Mouse (Mus musculus) hindbrain, embryonic 14.5 days (tissue): ENCODE measurements around the gene Esf1. TPM values are rescaled to one million over a fixed set of nuclear protein-coding genes. Genes with fewer than 3 reads are reported as not detected.
"Not testable (repeated sequence)": the region's sequence is repeated elsewhere in the genome, so short reads cannot be mapped to it uniquely, and the experiment has no call there.

ENCODE experiments used
- ATAC-seq: fragments of 200-750 bp; cut with Nextera tagmentation; 2 replicates; pipeline ENCODE4 v1.8.0; 2017; ENCODE audit warnings: moderate number of reproducible peaks, mild to moderate bottlenecking, moderate TSS enrichment, moderate library complexity; ENCODE audit not compliant: low FRiP score
- DNase-seq: peaks from one replicate; pipeline ENCODE4 v3.0.0-alpha.2; 2015; ENCODE audit warnings: low spot score
- H3K27ac ChIP-seq: fragments of 300-500 bp; sonication (generic); 2 replicates; pipeline ENCODE4 v1.5.1; 2014; ENCODE audit warnings: mild to moderate bottlenecking, moderate library complexity
- H3K27me3 ChIP-seq: fragments of 300-500 bp; sonication (generic); 2 replicates; pipeline ENCODE4 v1.6.1; 2014; ENCODE audit warnings: mild to moderate bottlenecking, low read length, mixed read lengths; ENCODE audit not compliant: control insufficient read depth, insufficient read depth
- H3K36me3 ChIP-seq: fragments of 300-500 bp; sonication (generic); replicated peaks from 2 replicates; pipeline ENCODE4 v1.6.1; 2014; ENCODE audit not compliant: control insufficient read depth, insufficient read depth
- H3K4me1 ChIP-seq: fragments of 300-500 bp; sonication (generic); replicated peaks from 2 replicates; pipeline ENCODE4 v1.6.1; 2014; ENCODE audit warnings: antibody characterized with exemption, low read length, mixed read lengths; ENCODE audit not compliant: control insufficient read depth, insufficient read depth
- H3K4me2 ChIP-seq: fragments of 300-500 bp; sonication (generic); replicated peaks from 2 replicates; pipeline ENCODE4 v1.6.1; 2014; ENCODE audit warnings: mild to moderate bottlenecking, moderate library complexity
- H3K4me3 ChIP-seq: fragments of 300-500 bp; sonication (generic); replicated peaks from 2 replicates; pipeline ENCODE4 v1.5.1; 2014; ENCODE audit warnings: mild to moderate bottlenecking, low read length
- H3K9ac ChIP-seq: fragments of 300-500 bp; sonication (generic); 2 replicates; pipeline ENCODE4 v1.6.1; 2014
- H3K9me3 ChIP-seq: fragments of 300-500 bp; sonication (generic); 2 replicates; pipeline ENCODE4 v1.6.1; 2016; ENCODE audit warnings: low read length; ENCODE audit not compliant: control insufficient read depth
- WGBS: fragments of 180-500 bp; shearing (Covaris S2); extraction: QIAGEN DNeasy Blood & Tissue Kit; methylation state at CpG from one replicate; pipeline ENCODE4 v1.1.7; 2014; 5-methylcytosine and 5-hydroxymethylcytosine counted together
- polyA plus RNA-seq: library from polyadenylated mRNA; unstranded; fragments of >200 nt; fragmentation: Nextera tagmentation; extraction: Ambion mirVana; gene quantifications from 2 replicates; pipeline ENCODE4 v1.2.1, GENCODE M21; 2014

Gene Esf1
- polyA plus RNA-seq, 1 experiment from 2014 or later = 16.0 TPM

DNA sequence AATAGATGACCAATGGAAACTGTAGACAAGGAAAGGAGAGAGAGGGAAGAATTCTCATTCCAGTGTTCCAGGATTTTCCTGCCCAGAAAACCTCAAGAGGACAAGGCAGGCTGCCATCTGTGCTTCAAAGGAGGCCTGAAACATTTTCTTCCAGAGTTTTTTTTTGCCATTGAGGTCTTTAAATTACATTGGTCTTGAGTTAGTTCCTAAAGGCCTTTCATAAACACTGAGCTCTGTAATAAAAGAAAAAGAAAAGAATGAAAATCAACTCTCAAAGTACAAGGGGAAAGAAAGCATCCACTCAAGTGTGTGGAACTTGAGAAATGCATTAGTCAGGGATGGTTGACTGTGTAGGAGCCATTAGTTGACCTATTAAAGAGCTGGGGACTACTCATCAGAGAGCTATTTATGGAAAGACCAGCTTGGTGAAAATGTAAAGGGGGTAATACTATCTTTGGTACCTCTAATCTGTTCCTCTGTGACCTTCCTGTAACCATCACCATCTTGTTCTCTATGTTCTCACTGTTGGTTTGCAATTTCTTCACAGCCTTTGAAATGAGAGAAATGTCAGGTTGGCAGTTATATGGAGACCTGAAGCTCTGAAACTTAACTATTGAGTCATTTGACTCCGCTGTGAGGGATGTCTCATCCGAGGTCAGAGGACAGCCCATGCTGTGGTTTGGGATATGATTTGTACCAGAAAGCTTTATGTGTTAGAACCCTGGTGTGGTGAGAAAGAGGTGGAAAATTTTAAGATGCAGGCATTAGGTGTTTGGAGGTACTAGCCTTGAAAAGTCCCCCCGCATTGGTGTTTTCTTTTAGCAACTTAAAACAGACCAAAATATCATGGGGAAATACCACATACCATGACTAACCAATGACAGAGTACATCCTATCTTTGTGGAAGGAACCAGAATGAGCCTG lies 69.6 kb downstream of the Esf1 start:
- H3K9me3 ChIP-seq = no peaks in the 10 kb centered on the region
- no peaks in the 10 kb centered on the region for H3K36me3 ChIP-seq
- H3K4me3 ChIP-seq = no peak overlapping the region
- 87% methylated on average over 3 of the region's 3 CpGs for WGBS
- no peak overlapping the region for H3K9ac ChIP-seq
- ATAC-seq = no peak
- no peak overlapping the region for H3K27ac ChIP-seq
- DNase-seq = no peak
- no peak overlapping the region for H3K4me2 ChIP-seq
- H3K27me3 ChIP-seq = no peaks in the 10 kb centered on the region
- no peaks in the 10 kb centered on the region for H3K4me1 ChIP-seq

- 92% methylated on average over 3 of the region's 3 CpGs for WGBS
- DNase-seq = no peak
- no peak overlapping the region for H3K4me2 ChIP-seq
- H3K36me3 ChIP-seq = no peaks in the 10 kb centered on the region
- no peak overlapping the region for H3K9ac ChIP-seq
- no peaks in the 10 kb centered on the region for H3K4me1 ChIP-seq
- no peaks in the 10 kb centered on the region for H3K9me3 ChIP-seq
- H3K27me3 ChIP-seq = no peaks in the 10 kb centered on the region
- no peak overlapping the region for H3K27ac ChIP-seq
- no peak for ATAC-seq
- no peak overlapping the region for H3K4me3 ChIP-seq
These were observed 70.4 kb downstream of the Esf1 start for GRCm38 (mm10) chr2:140099971-140100370.

DNA sequence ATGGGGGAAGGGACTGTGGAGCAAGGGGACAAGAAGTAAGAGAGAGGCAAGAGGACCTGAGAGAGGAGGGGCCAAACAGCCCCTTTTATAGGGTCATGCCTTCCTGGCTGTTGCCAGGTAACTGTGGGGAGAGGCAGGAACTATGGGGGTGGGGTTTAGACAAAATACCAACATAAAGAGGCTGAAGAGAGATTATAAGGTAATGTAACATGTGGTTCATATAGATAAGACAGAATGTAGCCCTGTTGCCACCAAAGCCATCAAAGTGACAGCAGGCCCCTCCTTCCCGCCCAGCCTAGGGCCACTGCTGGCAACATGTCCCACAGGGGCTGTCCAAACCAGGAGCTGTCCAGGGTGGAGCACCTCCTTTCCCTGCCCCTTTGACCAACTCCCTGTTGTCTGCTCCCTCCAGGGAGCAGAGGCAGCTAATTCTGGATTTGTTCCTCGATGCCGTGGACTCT lies 73.2 kb downstream of the Esf1 start:
- no peaks in the 10 kb centered on the region for H3K4me1 ChIP-seq
- DNase-seq (no peak), ATAC-seq (no peak)
- H3K9ac ChIP-seq = no peak overlapping the region
- H3K27ac ChIP-seq = no peak overlapping the region
- no peaks in the 10 kb centered on the region for H3K9me3 ChIP-seq
- no peak overlapping the region for H3K4me2 ChIP-seq
- H3K36me3 ChIP-seq = no peaks in the 10 kb centered on the region
- H3K4me3 ChIP-seq = no peak overlapping the region
- 71% methylated on average over 3 of the region's 3 CpGs for WGBS
- no peaks in the 10 kb centered on the region for H3K27me3 ChIP-seq

DNA sequence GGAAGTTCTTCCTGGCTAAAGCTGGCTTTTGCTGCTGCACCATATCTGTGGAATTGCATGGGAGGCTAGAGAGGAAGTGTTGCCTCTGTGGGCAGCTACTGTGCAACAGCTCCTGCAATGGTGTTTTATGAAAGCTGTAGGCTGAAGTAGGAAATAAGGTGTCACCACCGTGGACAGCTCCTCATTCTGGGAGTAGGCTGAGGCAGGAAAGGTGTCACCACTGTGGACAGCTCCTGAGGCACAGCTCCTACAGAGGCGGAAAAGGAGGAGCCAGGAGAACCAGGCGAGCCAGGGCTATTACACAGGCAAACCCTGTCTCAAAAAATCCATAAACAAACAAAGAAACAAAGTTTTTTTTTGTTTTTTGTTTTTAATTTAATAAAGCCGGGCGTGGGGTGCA lies 74.3 kb downstream of the Esf1 start:
- DNase-seq (no peak), ATAC-seq (no peak)
- Histone ChIP-seq H3K4me2 (no peak overlapping the region), H3K9ac (no peak overlapping the region), H3K36me3 (no peaks in the 10 kb centered on the region), H3K27ac (no peak overlapping the region), H3K9me3 (no peaks in the 10 kb centered on the region), H3K4me3 (no peak overlapping the region), H3K4me1 (no peaks in the 10 kb centered on the region), H3K27me3 (no peaks in the 10 kb centered on the region)
- 88% methylated on average over 5 of the region's 5 CpGs for WGBS

GRCm38 (mm10) chr2:140093433-140093832 lies 76.9 kb downstream of the Esf1 start:
- H3K27me3 ChIP-seq = no peaks in the 10 kb centered on the region
- no peak for DNase-seq
- ATAC-seq = no peak
- H3K9me3 ChIP-seq = no peaks in the 10 kb centered on the region
- H3K36me3 ChIP-seq = no peaks in the 10 kb centered on the region
- H3K4me2 ChIP-seq = no peak overlapping the region
- 93% methylated on average over 5 of the region's 5 CpGs for WGBS
- no peak overlapping the region for H3K9ac ChIP-seq
- H3K27ac ChIP-seq = no peak overlapping the region
- H3K4me1 ChIP-seq = no peaks in the 10 kb centered on the region
- H3K4me3 ChIP-seq = no peak overlapping the region

- Histone ChIP-seq H3K9me3 (no peaks in the 10 kb centered on the region), H3K4me1 (no peaks in the 10 kb centered on the region), H3K27ac (no peak overlapping the region), H3K4me3 (no peak overlapping the region), H3K9ac (no peak overlapping the region), H3K27me3 (no peaks in the 10 kb centered on the region), H3K36me3 (no peaks in the 10 kb centered on the region), H3K4me2 (no peak overlapping the region)
- ATAC-seq = no peak
- WGBS = 96% methylated on average over 7 of the region's 7 CpGs
- no peak for DNase-seq
These were observed 86.1 kb downstream of the Esf1 start for GRCm38 (mm10) chr2:140084245-140084644.

DNA sequence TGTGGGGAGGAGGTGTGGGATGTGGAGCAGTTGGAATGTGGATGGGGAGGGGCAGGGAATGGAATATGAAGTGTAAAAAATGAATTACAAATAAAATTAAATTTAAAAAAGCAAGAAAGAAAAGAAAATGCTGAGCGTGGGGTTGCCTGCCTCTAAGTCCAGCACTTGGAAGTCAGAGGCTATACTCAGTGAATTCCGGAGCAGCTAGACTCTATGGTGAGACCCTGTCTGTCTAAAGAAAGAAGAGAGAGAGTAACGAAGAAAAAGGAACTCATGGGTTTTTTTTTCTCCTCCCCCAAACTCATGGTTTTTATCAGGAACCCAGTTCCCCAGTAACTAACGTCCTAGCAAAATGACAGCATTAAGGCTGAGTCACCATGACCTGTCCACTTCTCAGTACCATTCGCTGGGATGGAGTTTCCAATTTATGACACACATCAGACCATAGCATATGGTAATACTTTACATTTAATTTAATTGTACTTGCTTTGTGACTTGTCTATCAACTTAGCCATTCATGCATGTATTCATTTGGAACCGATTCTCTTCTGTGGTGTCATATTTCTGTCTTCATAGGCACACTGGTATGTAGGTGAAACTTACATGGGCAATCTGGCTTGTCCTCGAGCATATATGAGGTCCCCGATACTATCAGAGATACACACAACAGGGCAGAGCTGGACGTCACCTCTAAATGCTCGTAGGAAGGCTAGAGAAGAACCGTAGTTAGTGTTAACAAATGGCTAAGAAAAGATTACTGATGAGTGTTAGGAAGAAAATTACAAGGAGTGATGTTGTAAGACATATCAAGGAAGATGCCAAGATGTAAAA lies 89.4 kb downstream of the Esf1 start:
- Histone ChIP-seq H3K27ac (no peak overlapping the region), H3K4me1 (no peaks in the 10 kb centered on the region), H3K27me3 (no peaks in the 10 kb centered on the region), H3K9ac (no peak overlapping the region), H3K36me3 (no peaks in the 10 kb centered on the region), H3K4me3 (no peak overlapping the region), H3K9me3 (no peaks in the 10 kb centered on the region), H3K4me2 (no peak overlapping the region)
- no peak for ATAC-seq
- 91% methylated on average over 11 of the region's 11 CpGs for WGBS
- DNase-seq = no peak

- not testable (repeated sequence) for H3K4me1 ChIP-seq, H3K27me3 ChIP-seq, H3K4me2 ChIP-seq, H3K9me3 ChIP-seq, ATAC-seq, DNase-seq, H3K36me3 ChIP-seq, H3K9ac ChIP-seq, H3K27ac ChIP-seq, H3K4me3 ChIP-seq
These were observed 91.1 kb downstream of the Esf1 start for GRCm38 (mm10) chr2:140079284-140079683.

DNA sequence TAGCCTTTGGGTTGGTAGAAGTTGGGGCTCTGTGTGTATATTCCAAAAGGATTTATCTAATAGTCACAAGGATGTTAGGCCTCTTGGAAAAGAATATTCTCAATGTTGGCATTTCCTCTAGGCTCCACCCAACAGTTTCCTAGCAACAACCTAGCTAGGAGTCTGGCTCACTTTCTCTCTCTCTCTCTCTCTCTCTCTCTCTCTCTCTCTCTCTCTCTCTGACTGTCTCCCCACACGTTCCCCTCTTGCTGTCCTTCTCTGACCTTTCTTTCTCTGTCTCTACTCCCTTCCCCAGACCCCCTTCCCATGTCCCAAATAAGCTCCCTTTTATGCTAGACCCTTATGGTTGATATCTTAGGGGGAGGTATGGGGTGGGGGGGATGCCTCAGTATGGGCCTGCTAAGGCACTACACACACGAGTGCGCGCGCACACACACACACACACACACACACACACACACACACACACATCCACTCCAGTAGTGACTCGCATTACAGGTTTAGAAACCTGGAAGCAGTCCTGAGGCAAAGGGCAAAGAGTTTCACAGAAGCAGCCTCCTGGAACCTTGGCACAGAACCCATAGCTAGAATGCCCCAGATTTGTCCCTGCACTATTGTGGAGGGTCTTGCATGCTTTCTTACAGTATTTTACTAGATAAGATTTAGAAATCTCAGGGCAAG lies 91.6 kb downstream of the Esf1 start:
- H3K9me3 ChIP-seq = no peaks in the 10 kb centered on the region
- H3K4me1 ChIP-seq = no peaks in the 10 kb centered on the region
- H3K4me2 ChIP-seq = no peak overlapping the region
- H3K9ac ChIP-seq = no peak overlapping the region
- ATAC-seq (no peak), DNase-seq (no peak)
- no peak overlapping the region for H3K4me3 ChIP-seq
- no peaks in the 10 kb centered on the region for H3K36me3 ChIP-seq
- H3K27me3 ChIP-seq = no peaks in the 10 kb centered on the region
- 52% methylated on average over 6 of the region's 6 CpGs for whole genome bisulfite sequencing
- no peak overlapping the region for H3K27ac ChIP-seq
